Mouse (Mus musculus) urinary bladder, postnatal 0 days (tissue): ENCODE measurements around the gene Vmn2r57. TPM values are rescaled to one million over a fixed set of nuclear protein-coding genes. Genes with fewer than 3 reads are reported as not detected.

Source experiments
- polyA plus RNA-seq: library from polyadenylated mRNA; unstranded; fragments of >200 nt; fragmentation: Nextera tagmentation; extraction: Ambion mirVana; gene quantifications from 2 replicates; pipeline ENCODE4 v1.2.1, GENCODE M21; 2015

Vmn2r57 gene
- 0.11 TPM in 1 of 2 replicates, not detected in the other for polyA plus RNA-seq

DNA sequence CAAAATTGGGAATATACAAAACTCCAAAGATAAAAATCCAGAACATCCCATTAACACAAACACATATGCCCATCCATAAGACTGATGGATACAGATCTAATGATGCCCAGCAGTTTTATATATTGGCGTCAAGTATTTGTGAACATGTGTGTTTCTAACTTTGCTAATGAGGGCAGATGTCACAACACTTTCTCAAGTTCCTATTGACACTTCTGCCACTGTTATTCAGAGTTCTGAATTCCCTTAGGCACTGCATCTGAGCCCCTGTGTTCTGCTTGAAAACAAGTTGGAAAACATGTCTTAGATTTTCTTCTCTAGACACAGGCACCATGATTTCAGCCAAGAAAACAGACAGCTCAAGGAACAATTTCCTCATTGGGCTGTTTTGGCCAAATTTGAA, at the start of gene Vmn2r57:
Gene Vmn2r57, minus strand, starts transcription at position 101 of the 400 bp plus-strand sequence.

DNA sequence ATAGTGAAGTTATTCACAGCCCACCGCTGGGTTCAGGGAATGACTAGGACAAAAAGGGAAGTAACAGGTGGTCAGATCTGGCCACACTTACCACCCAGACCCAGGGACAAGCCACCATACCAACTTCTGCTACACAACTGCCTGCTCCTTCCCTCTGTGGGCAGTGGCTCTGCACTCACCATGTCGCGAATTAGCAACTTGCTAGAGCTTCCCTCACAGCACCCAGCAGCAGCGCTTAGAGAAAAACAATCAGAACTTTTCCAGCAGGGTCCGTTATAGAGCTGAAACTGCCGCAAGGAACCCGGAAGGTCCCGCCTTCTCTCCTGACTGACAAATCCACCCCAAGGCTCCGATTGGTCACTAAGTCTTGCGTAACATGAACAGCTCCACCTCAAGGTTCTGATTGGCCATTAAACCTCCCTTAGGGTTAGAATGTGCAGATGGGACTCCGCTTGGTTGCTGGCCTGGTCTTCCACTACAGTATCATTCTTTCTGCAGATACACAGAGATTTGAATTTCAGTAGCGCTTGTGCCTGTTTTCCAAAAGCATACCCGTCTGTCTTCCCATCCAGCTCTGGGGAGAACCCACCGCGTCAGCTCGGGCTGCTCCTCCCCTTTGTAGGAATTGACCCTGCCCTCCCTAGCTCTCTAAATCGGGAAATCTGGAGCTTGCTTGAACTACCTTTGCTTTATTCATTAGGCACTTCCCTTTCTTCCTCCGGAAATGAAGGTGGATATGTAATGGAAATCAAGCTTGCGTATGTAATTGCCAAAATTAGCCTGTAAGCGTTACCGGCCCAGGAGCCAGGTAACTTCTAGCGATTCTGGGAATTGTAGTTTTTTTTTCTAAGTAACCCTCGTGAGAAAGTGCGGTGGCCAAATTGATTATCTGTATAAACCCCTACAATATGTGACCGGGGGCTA, 55.2 kb downstream of the Vmn2r57 start, which contains the start of gene AI987944:
Gene AI987944, minus strand, starts transcription at position 332 of the 924 bp plus-strand sequence.

Other genes with a start within 250 kb of the Vmn2r57 start
- gene AI987944, start 55.3 kb downstream of the Vmn2r57 start, polyA plus RNA-seq = 9.5 and 10.1 TPM in 2 replicates
- not detected in 2 replicates for gene Gm20449, start 50.7 kb upstream of the Vmn2r57 start, polyA plus RNA-seq
- 6.1 and 7.0 TPM in 2 replicates for gene AW146154, start 51.2 kb upstream of the Vmn2r57 start, polyA plus RNA-seq
- gene Gm6871, start 125.0 kb upstream of the Vmn2r57 start, polyA plus RNA-seq = not detected in 2 replicates
- gene 2610021A01Rik, start 150.5 kb upstream of the Vmn2r57 start, polyA plus RNA-seq = 3.7 and 4.6 TPM in 2 replicates
- gene Zfp788, start 184.5 kb upstream of the Vmn2r57 start, polyA plus RNA-seq = 5.3 and 5.6 TPM in 2 replicates